Mouse (Mus musculus) layer of hippocampus, adult 9-11 months (tissue): Measurements from ENCODE around the gene B4galt3.

Source experiments
- DNase-seq: peaks from one replicate; pipeline ENCODE4 v3.0.0; 2022

The B4galt3 gene

GRCm38 (mm10) chr1:171265971-171266744 is 4.0 kb upstream of the B4galt3 start:
- DNase-seq, result no peak

- no peak for DNase-seq
Observed at GRCm38 (mm10) chr1:171268341-171268740, 1.8 kb upstream of the B4galt3 start.

GRCm38 (mm10) chr1:171270573-171270900 is 409 bp downstream of the B4galt3 start:
- no peak for DNase-seq

- no peak for DNase-seq
Observed at GRCm38 (mm10) chr1:171271196-171271595, 1.1 kb downstream of the B4galt3 start.

GRCm38 (mm10) chr1:171271622-171272021 is 1.5 kb downstream of the B4galt3 start:
- DNase-seq, result no peak

GRCm38 (mm10) chr1:171272086-171272485 is 2.0 kb downstream of the B4galt3 start:
- no peak for DNase-seq

GRCm38 (mm10) chr1:171274171-171274570 is 4.0 kb downstream of the B4galt3 start:
- DNase-seq, result no peak

- no peak for DNase-seq
Observed at GRCm38 (mm10) chr1:171275144-171275734, 5.1 kb downstream of the B4galt3 start.

- no peak for DNase-seq
Observed at GRCm38 (mm10) chr1:171276110-171276748, 6.1 kb downstream of the B4galt3 start.

- DNase-seq, result no peak
Observed at GRCm38 (mm10) chr1:171277736-171278135, 7.6 kb downstream of the B4galt3 start.

GRCm38 (mm10) chr1:171278436-171278835 is 8.3 kb downstream of the B4galt3 start:
- DNase-seq, result no peak

GRCm38 (mm10) chr1:171279012-171279705 is 9.0 kb downstream of the B4galt3 start:
- DNase-seq, result peak; percentile 2

- DNase-seq, result peak; percentile 1
Observed at GRCm38 (mm10) chr1:171279721-171280120, 9.6 kb downstream of the B4galt3 start.

- DNase-seq, result peak; percentile 5
Observed at GRCm38 (mm10) chr1:171280250-171280915, 10.3 kb downstream of the B4galt3 start.

- peak; percentile 98 for DNase-seq
Observed at GRCm38 (mm10) chr1:171280916-171281527, 10.9 kb downstream of the B4galt3 start, which contains the start of gene Ppox. Gene Ppox, minus strand, starts transcription at chr1:171281186.

GRCm38 (mm10) chr1:171281528-171281923 is 11.4 kb downstream of the B4galt3 start:
- DNase-seq, result peak; percentile 66

- peak; percentile 25 for DNase-seq
Observed at GRCm38 (mm10) chr1:171282086-171282805, 12.1 kb downstream of the B4galt3 start.

GRCm38 (mm10) chr1:171283188-171284160 is 13.3 kb downstream of the B4galt3 start:
- no peak for DNase-seq

- DNase-seq, result no peak
Observed at GRCm38 (mm10) chr1:171284491-171284890, 14.4 kb downstream of the B4galt3 start.
